Mouse (Mus musculus): ENCODE measurements around the gene Hic1.

DNA sequence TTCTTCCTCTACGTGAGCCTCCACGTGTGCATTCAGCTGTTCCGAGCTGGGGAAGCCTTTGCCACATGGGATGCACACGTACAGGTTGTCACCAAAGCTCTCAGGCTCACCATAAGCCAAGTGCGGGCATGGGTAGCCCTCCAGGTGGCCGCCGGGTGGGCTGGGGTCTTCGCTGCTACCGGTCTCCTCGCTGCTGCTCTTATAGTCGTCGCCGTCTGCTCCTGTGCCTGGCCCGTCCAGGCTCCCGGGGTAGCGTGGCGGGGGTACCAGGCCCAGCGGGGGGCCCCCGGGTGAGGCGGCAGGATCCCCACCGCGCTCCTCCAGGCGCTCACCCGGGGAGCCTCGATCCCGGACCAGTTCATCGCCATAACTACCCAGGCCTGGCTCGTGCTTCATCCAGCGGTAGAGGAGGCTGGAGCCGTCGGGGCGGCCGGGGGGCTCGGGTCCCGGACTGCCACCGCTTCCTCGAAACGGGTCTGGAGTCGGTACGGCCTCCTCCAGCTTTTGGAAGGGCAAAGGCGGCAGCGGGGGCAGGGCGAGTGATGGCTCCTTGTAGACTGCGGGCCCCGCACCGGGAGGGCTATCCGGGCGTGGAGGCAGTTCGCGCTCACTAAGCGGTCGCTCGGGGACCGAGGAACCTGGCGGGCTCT is 3.0 kb downstream of the Hic1 start:
- TF ChIP-seq CTCF (IDR thresholded peaks at IDR 0.05; ENCODE audit: borderline replicate concordance, control insufficient read depth, extremely low read depth, insufficient read depth, low read length, poor library complexity), result no peak
- TF ChIP-seq POLR2A (IDR thresholded peaks at IDR 0.05; ENCODE audit: control insufficient read depth, extremely low read depth, insufficient read depth, low read length, poor library complexity), result no peak
